ENCODE assay signal across 22 mouse cellular contexts in the genomic region with DNA sequence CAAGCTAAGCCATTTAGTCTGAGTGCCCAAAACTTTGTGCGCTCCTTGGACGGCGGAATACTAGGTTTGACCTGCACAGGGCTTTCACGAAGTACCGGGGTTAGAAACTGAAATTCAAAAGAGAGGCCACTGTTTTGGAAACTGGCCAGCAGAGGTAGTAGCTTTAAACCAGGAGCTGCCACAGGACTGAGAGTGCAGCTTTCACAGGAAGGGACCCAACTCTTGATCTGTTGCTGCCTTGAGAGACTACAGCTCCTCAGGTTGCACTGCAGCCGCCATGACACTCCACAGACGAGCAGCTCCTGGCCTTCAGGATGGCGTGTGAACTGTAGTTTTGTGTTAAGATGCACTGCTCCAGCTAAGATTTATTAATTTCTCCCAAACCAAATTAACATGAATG.
A peak's percentile ranks its signal among the peaks of the same experiment; 100 is the strongest.
DNase-seq lines count a peak whose midpoint lies in the region; ATAC-seq and TF ChIP-seq lines count a peak whose summit lies in the region.
"Had no signal": no experiment of that assay in that cellular context is flagged by ENCODE, and none has a peak within 500 bp of the region (broad histone marks: within the 10 kb centered on the region; RNA-seq: fewer than 3 reads in every experiment).

No protein-coding gene starts in this region.

- no peaks in the 10 kb centered on the region for H3K4me1 ChIP-seq in hindbrain, postnatal 0 days (ENCODE audit: insufficient read depth, low read length)
- H3K4me1 ChIP-seq in hindbrain, embryonic 13.5 days (replicated peaks), result no peaks in the 10 kb centered on the region
- H3K4me1 ChIP-seq in midbrain, embryonic 11.5 days (ENCODE audit: control insufficient read depth, insufficient read depth, low read length), result no peaks in the 10 kb centered on the region
- no peaks in the 10 kb centered on the region for H3K4me1 ChIP-seq in midbrain, embryonic 15.5 days
- peaks cover 11% of the 10 kb centered on the region for H3K4me1 ChIP-seq in embryonic facial prominence, embryonic 14.5 days (ENCODE audit: control insufficient read depth, insufficient read depth, low read length)
- H3K4me1 ChIP-seq: forebrain, embryonic 13.5 days; liver, embryonic 15.5 days had no signal

- H3K27me3 ChIP-seq in hindbrain, postnatal 0 days (ENCODE audit: insufficient read depth, low read length), result no peaks in the 10 kb centered on the region
- no peaks in the 10 kb centered on the region for H3K27me3 ChIP-seq in hindbrain, embryonic 13.5 days
- H3K27me3 ChIP-seq in midbrain, embryonic 11.5 days (ENCODE audit: control insufficient read depth, insufficient read depth, low read length), result no peaks in the 10 kb centered on the region
- no peaks in the 10 kb centered on the region for H3K27me3 ChIP-seq in midbrain, embryonic 15.5 days (replicated peaks)
- no peaks in the 10 kb centered on the region for H3K27me3 ChIP-seq in embryonic facial prominence, embryonic 14.5 days (replicated peaks; ENCODE audit: control insufficient read depth, insufficient read depth, low read length)
- H3K27me3 ChIP-seq: CH12.LX; forebrain, embryonic 13.5 days; liver, embryonic 15.5 days had no signal

- no peak for TF ChIP-seq CTCF in hindbrain, postnatal 0 days (IDR thresholded peaks at IDR 0.05; ENCODE audit: low read depth)

- no peaks in the 10 kb centered on the region for H3K9me3 ChIP-seq in hindbrain, postnatal 0 days (ENCODE audit: low read length)
- H3K9me3 ChIP-seq in hindbrain, embryonic 13.5 days, result no peaks in the 10 kb centered on the region
- no peaks in the 10 kb centered on the region for H3K9me3 ChIP-seq in midbrain, embryonic 11.5 days (ENCODE audit: control insufficient read depth, low read length)
- no peaks in the 10 kb centered on the region for H3K9me3 ChIP-seq in midbrain, embryonic 15.5 days
- H3K9me3 ChIP-seq in embryonic facial prominence, embryonic 14.5 days (ENCODE audit: control insufficient read depth, low read length), result no peaks in the 10 kb centered on the region
- H3K9me3 ChIP-seq: forebrain, embryonic 13.5 days; liver, embryonic 15.5 days had no signal

- H3K4me2 ChIP-seq in hindbrain, postnatal 0 days (ENCODE audit: low read depth, low read length), result no peak overlapping the region
- no peak overlapping the region for H3K4me2 ChIP-seq in hindbrain, embryonic 13.5 days
- H3K4me2 ChIP-seq in midbrain, embryonic 11.5 days, result no peak overlapping the region
- H3K4me2 ChIP-seq in midbrain, embryonic 15.5 days, result no peak overlapping the region
- H3K4me2 ChIP-seq in embryonic facial prominence, embryonic 14.5 days (ENCODE audit: low read depth, low read length), result no peak overlapping the region
- H3K4me2 ChIP-seq: forebrain, embryonic 13.5 days; liver, embryonic 15.5 days had no signal

- DNase-seq in hindbrain, postnatal 0 days (ENCODE audit: low spot score), result peak; percentile 0
- peak; percentile 82 for DNase-seq in midbrain, embryonic 11.5 days (ENCODE audit: low spot score, missing footprints)
- no peak for DNase-seq in embryonic facial prominence, embryonic 14.5 days (ENCODE audit: low spot score)
- no peak for DNase-seq in layer of hippocampus, adult 9-11 months
- no peak for DNase-seq in adrenal gland, postnatal 10 days
- DNase-seq: adrenal gland, postnatal 14 days; cerebellum, adult 11-12 months; cerebellum, postnatal 14 days; gastrocnemius, postnatal 25 days; heart, adult 2 months; heart, postnatal 36 days; lung, postnatal 14 days; midbrain, embryonic 14.5 days; thymus, postnatal 4 days had no signal

- no peak overlapping the region for H3K9ac ChIP-seq in hindbrain, postnatal 0 days (replicated peaks; ENCODE audit: low read length)
- H3K9ac ChIP-seq in hindbrain, embryonic 13.5 days, result no peak overlapping the region
- no peak overlapping the region for H3K9ac ChIP-seq in midbrain, embryonic 11.5 days (ENCODE audit: low read length)
- H3K9ac ChIP-seq in midbrain, embryonic 15.5 days, result no peak overlapping the region
- H3K9ac ChIP-seq in embryonic facial prominence, embryonic 14.5 days (ENCODE audit: low read depth, low read length), result no peak overlapping the region
- H3K9ac ChIP-seq: forebrain, embryonic 13.5 days; liver, embryonic 15.5 days had no signal

- WGBS in hindbrain, postnatal 0 days, result 88% methylated on average over 8 of the region's 8 CpGs
- WGBS in hindbrain, embryonic 13.5 days, result 88% methylated on average over 8 of the region's 8 CpGs
- WGBS in midbrain, embryonic 11.5 days, result 88% methylated on average over 8 of the region's 8 CpGs
- WGBS in midbrain, embryonic 15.5 days, result 93% methylated on average over 8 of the region's 8 CpGs
- WGBS in embryonic facial prominence, embryonic 14.5 days, result 62% methylated on average over 8 of the region's 8 CpGs

- no peak overlapping the region for H3K27ac ChIP-seq in hindbrain, postnatal 0 days
- H3K27ac ChIP-seq in hindbrain, embryonic 13.5 days, result no peak overlapping the region
- H3K27ac ChIP-seq in midbrain, embryonic 11.5 days (ENCODE audit: low read depth, low read length), result no peak overlapping the region
- no peak overlapping the region for H3K27ac ChIP-seq in midbrain, embryonic 15.5 days
- H3K27ac ChIP-seq in embryonic facial prominence, embryonic 14.5 days (replicated peaks; ENCODE audit: low read depth, low read length), result peak overlapping the region; percentile 66; the same call in 1 of the 2 replicates
- H3K27ac ChIP-seq: forebrain, embryonic 13.5 days; heart, adult 2 months; liver, embryonic 15.5 days had no signal

- no peak for ATAC-seq in hindbrain, postnatal 0 days
- no peak for ATAC-seq in hindbrain, embryonic 13.5 days (ENCODE audit: low FRiP score)
- no peak for ATAC-seq in midbrain, embryonic 11.5 days (ENCODE audit: low FRiP score)
- no peak for ATAC-seq in midbrain, embryonic 15.5 days (replicated peaks)
- no peak for ATAC-seq in embryonic facial prominence, embryonic 14.5 days (ENCODE audit: low read depth)
- ATAC-seq: activated CD4-positive, CD25-positive, alpha-beta regulatory T cell, adult 4 months; forebrain, embryonic 13.5 days; inflammation-experienced regulatory T-cells, adult 6 months had no signal

- no peaks in the 10 kb centered on the region for H3K36me3 ChIP-seq in hindbrain, postnatal 0 days (ENCODE audit: insufficient read depth, low read length)
- H3K36me3 ChIP-seq in hindbrain, embryonic 13.5 days, result no peaks in the 10 kb centered on the region
- no peaks in the 10 kb centered on the region for H3K36me3 ChIP-seq in midbrain, embryonic 11.5 days (ENCODE audit: control insufficient read depth, insufficient read depth, low read length)
- H3K36me3 ChIP-seq in midbrain, embryonic 15.5 days (replicated peaks), result no peaks in the 10 kb centered on the region
- H3K36me3 ChIP-seq in embryonic facial prominence, embryonic 14.5 days (ENCODE audit: control insufficient read depth, insufficient read depth, low read length), result no peaks in the 10 kb centered on the region
- H3K36me3 ChIP-seq: liver, embryonic 15.5 days had no signal

- no peak overlapping the region for H3K4me3 ChIP-seq in hindbrain, postnatal 0 days (ENCODE audit: low read length)
- no peak overlapping the region for H3K4me3 ChIP-seq in hindbrain, embryonic 13.5 days
- no peak overlapping the region for H3K4me3 ChIP-seq in midbrain, embryonic 11.5 days (ENCODE audit: low read depth, low read length)
- H3K4me3 ChIP-seq in midbrain, embryonic 15.5 days, result no peak overlapping the region
- no peak overlapping the region for H3K4me3 ChIP-seq in embryonic facial prominence, embryonic 14.5 days (ENCODE audit: low read depth, low read length)
- H3K4me3 ChIP-seq: forebrain, embryonic 13.5 days; heart, adult 2 months; liver, embryonic 15.5 days; myocyte had no signal

Comparison
In these comparisons a context has a peak if more than half of its experiments do, and no peak if none do; other contexts are left out.
1. DNase-seq: peak in hindbrain, postnatal 0 days (single experiment) and midbrain, embryonic 11.5 days (single experiment); none in embryonic facial prominence, embryonic 14.5 days (single experiment), layer of hippocampus, adult 9-11 months (single experiment) and adrenal gland, postnatal 10 days (single experiment).